Mouse (Mus musculus) intestine, postnatal 0 days (tissue): ENCODE measurements at regions not wholly inside any gene's neighbourhood (a gene's known extent, or its start where the extent isn't known, plus 50 kb on each side); places are given as distances from the start of the nearest gene placed in this dataset.

Source experiments
- ATAC-seq: fragments of 200-750 bp; cut with Nextera tagmentation; 2 replicates; pipeline ENCODE4 v1.8.0; 2017; ENCODE audit warnings: mild to moderate bottlenecking, moderate TSS enrichment, moderate library complexity
- H3K27ac ChIP-seq: fragments of 300-500 bp; sonication (generic); 2 replicates; pipeline ENCODE4 v1.5.1; 2014; ENCODE audit warnings: mild to moderate bottlenecking, low read depth, low read length, moderate library complexity
- H3K27me3 ChIP-seq: fragments of 300-500 bp; sonication (generic); replicated peaks from 2 replicates; pipeline ENCODE4 v1.6.1; 2014; ENCODE audit warnings: low read length, mixed read lengths; ENCODE audit not compliant: control insufficient read depth, insufficient read depth
- H3K36me3 ChIP-seq: fragments of 300-500 bp; sonication (generic); 2 replicates; pipeline ENCODE4 v1.6.1; 2014; ENCODE audit warnings: mild to moderate bottlenecking, moderate library complexity; ENCODE audit not compliant: control insufficient read depth, insufficient read depth
- H3K4me1 ChIP-seq: fragments of 300-500 bp; sonication (generic); replicated peaks from 2 replicates; pipeline ENCODE4 v1.6.1; 2014; ENCODE audit warnings: antibody characterized with exemption, low read length, mixed read lengths; ENCODE audit not compliant: control insufficient read depth, insufficient read depth
- H3K4me2 ChIP-seq: fragments of 300-500 bp; sonication (generic); replicated peaks from 2 replicates; pipeline ENCODE4 v1.6.1; 2014; ENCODE audit warnings: low read depth, mild to moderate bottlenecking, moderate library complexity
- H3K4me3 ChIP-seq: fragments of 300-500 bp; sonication (generic); 2 replicates; pipeline ENCODE4 v1.5.1; 2014; ENCODE audit warnings: low read depth, low read length
- H3K9ac ChIP-seq: fragments of 300-500 bp; sonication (generic); 2 replicates; pipeline ENCODE4 v1.6.1; 2014; ENCODE audit warnings: mild to moderate bottlenecking, low read depth, low read length
- H3K9me3 ChIP-seq: fragments of 300-500 bp; sonication (generic); 2 replicates; pipeline ENCODE4 v1.6.1; 2016; ENCODE audit warnings: mixed run types; ENCODE audit not compliant: control insufficient read depth
- CTCF ChIP-seq: sonication (generic); IDR thresholded peaks from 2 replicates; pipeline ENCODE4 v1.5.1; 2016; ENCODE audit warnings: low read depth, mild to moderate bottlenecking, control low read depth, antibody characterized with exemption, moderate library complexity
- WGBS: fragments of 180-500 bp; shearing (Covaris S2); extraction: QIAGEN DNeasy Blood & Tissue Kit; methylation state at CpG from one replicate; pipeline ENCODE4 v1.1.7; 2014; 5-methylcytosine and 5-hydroxymethylcytosine counted together

- TF ChIP-seq CTCF, result peak; percentile 19
- peak overlapping the region; percentile 59 for H3K4me2 ChIP-seq
- H3K4me3 ChIP-seq, result peak overlapping the region; percentile 29
- peak; percentile 98 for ATAC-seq
- no peaks in the 10 kb centered on the region for H3K9me3 ChIP-seq
- H3K27me3 ChIP-seq, result no peaks in the 10 kb centered on the region
- no peak overlapping the region for H3K9ac ChIP-seq
- H3K36me3 ChIP-seq, result no peaks in the 10 kb centered on the region
- under 1% methylated on average over 24 of the region's 24 CpGs for WGBS
- peak overlapping the region; percentile 37 for H3K27ac ChIP-seq
- H3K4me1 ChIP-seq, result 0 out of 2 replicates have a peak, but pooled peaks cover 7% of the 10 kb centered on the region
Observed at GRCm38 (mm10) chr3:21935571-21936261, 140.7 kb upstream of the Tbl1xr1 start.

- Histone ChIP-seq H3K27me3 (no peaks in the 10 kb centered on the region), H3K9me3 (no peaks in the 10 kb centered on the region), H3K27ac (no peak overlapping the region), H3K4me3 (peak overlapping the region; percentile 29), H3K4me2 (peak overlapping the region; percentile 59), H3K4me1 (0 out of 2 replicates have a peak, but pooled peaks cover 7% of the 10 kb centered on the region), H3K36me3 (no peaks in the 10 kb centered on the region), H3K9ac (no peak overlapping the region)
- WGBS, result 14% methylated on average over 8 of the region's 8 CpGs
- no peak for ATAC-seq
- TF ChIP-seq CTCF, result no peak
Observed at GRCm38 (mm10) chr3:21936262-21936603, 140.2 kb upstream of the Tbl1xr1 start.

GRCm38 (mm10) chr3:21936616-21937015 lies 139.8 kb upstream of the Tbl1xr1 start:
- Histone ChIP-seq H3K9me3 (no peaks in the 10 kb centered on the region), H3K4me3 (no peak overlapping the region), H3K36me3 (no peaks in the 10 kb centered on the region), H3K4me1 (0 out of 2 replicates have a peak, but pooled peaks cover 7% of the 10 kb centered on the region), H3K9ac (no peak overlapping the region), H3K27me3 (no peaks in the 10 kb centered on the region), H3K27ac (no peak overlapping the region), H3K4me2 (peak overlapping the region; percentile 59)
- WGBS, result 31% methylated on average over 8 of the region's 8 CpGs
- ATAC-seq, result no peak
- no peak for TF ChIP-seq CTCF

- 78% methylated on average over 7 of the region's 7 CpGs for WGBS
- no peak overlapping the region for H3K4me2 ChIP-seq
- H3K27ac ChIP-seq, result no peak overlapping the region
- H3K9ac ChIP-seq, result no peak overlapping the region
- no peak for ATAC-seq
- H3K27me3 ChIP-seq, result no peaks in the 10 kb centered on the region
- no peak overlapping the region for H3K4me3 ChIP-seq
- no peak for TF ChIP-seq CTCF
- H3K4me1 ChIP-seq, result 0 out of 2 replicates have a peak, but pooled peaks cover 7% of the 10 kb centered on the region
- no peaks in the 10 kb centered on the region for H3K9me3 ChIP-seq
- H3K36me3 ChIP-seq, result no peaks in the 10 kb centered on the region
Observed at GRCm38 (mm10) chr3:21937281-21938035, 139.0 kb upstream of the Tbl1xr1 start.

GRCm38 (mm10) chr3:21938071-21938848 lies 138.2 kb upstream of the Tbl1xr1 start:
- no peak for ATAC-seq
- H3K4me1 ChIP-seq, result 0 out of 2 replicates have a peak, but pooled peaks cover 7% of the 10 kb centered on the region
- H3K9ac ChIP-seq, result no peak overlapping the region
- H3K4me3 ChIP-seq, result no peak overlapping the region
- no peaks in the 10 kb centered on the region for H3K27me3 ChIP-seq
- no peaks in the 10 kb centered on the region for H3K9me3 ChIP-seq
- H3K36me3 ChIP-seq, result no peaks in the 10 kb centered on the region
- 66% methylated on average over 11 of the region's 11 CpGs for WGBS
- no peak overlapping the region for H3K4me2 ChIP-seq
- no peak overlapping the region for H3K27ac ChIP-seq
- TF ChIP-seq CTCF, result no peak

- Histone ChIP-seq H3K9ac (no peak overlapping the region), H3K27ac (no peak overlapping the region), H3K9me3 (no peaks in the 10 kb centered on the region), H3K4me3 (no peak overlapping the region), H3K4me2 (no peak overlapping the region), H3K27me3 (no peaks in the 10 kb centered on the region), H3K36me3 (no peaks in the 10 kb centered on the region), H3K4me1 (0 out of 2 replicates have a peak, but pooled peaks cover 7% of the 10 kb centered on the region)
- ATAC-seq, result no peak
- WGBS, result 54% methylated on average over 6 of the region's 6 CpGs
- no peak for TF ChIP-seq CTCF
Observed at GRCm38 (mm10) chr3:21939738-21940137, 136.7 kb upstream of the Tbl1xr1 start.
